Mouse (Mus musculus) midbrain, embryonic 11.5 days (tissue): ENCODE data around the gene Scgb1a1. TPM values are rescaled to one million over a fixed set of nuclear protein-coding genes. Genes with fewer than 3 reads are reported as not detected.

ENCODE experiments used
- ATAC-seq: fragments of 200-750 bp; cut with Nextera tagmentation; 2 replicates; pipeline ENCODE4 v1.8.0; 2017; ENCODE audit warnings: moderate TSS enrichment, moderate library complexity; ENCODE audit not compliant: low FRiP score
- DNase-seq: peaks from one replicate; pipeline ENCODE4 v3.0.0; 2015; ENCODE audit warnings: low spot score; ENCODE audit errors: missing footprints
- H3K27ac ChIP-seq: fragments of 300-500 bp; sonication (generic); 2 replicates; pipeline ENCODE4 v1.5.1; 2014; ENCODE audit warnings: low read depth, low read length
- H3K27me3 ChIP-seq: fragments of 300-500 bp; sonication (generic); 2 replicates; pipeline ENCODE4 v1.6.1; 2014; ENCODE audit warnings: mild to moderate bottlenecking, low read length, moderate library complexity, mixed read lengths; ENCODE audit not compliant: control insufficient read depth, insufficient read depth
- H3K36me3 ChIP-seq: fragments of 300-500 bp; sonication (generic); 2 replicates; pipeline ENCODE4 v1.6.1; 2014; ENCODE audit warnings: mild to moderate bottlenecking, low read length, moderate library complexity, mixed read lengths; ENCODE audit not compliant: control insufficient read depth, insufficient read depth
- H3K4me1 ChIP-seq: fragments of 300-500 bp; sonication (generic); 2 replicates; pipeline ENCODE4 v1.6.1; 2014; ENCODE audit warnings: low read length; ENCODE audit not compliant: control insufficient read depth, insufficient read depth
- H3K4me2 ChIP-seq: fragments of 300-500 bp; sonication (generic); 2 replicates; pipeline ENCODE4 v1.6.1; 2014; ENCODE audit warnings: mild to moderate bottlenecking, moderate library complexity
- H3K4me3 ChIP-seq: fragments of 300-500 bp; sonication (generic); 2 replicates; pipeline ENCODE4 v1.5.1; 2014; ENCODE audit warnings: low read depth, low read length
- H3K9ac ChIP-seq: fragments of 300-500 bp; sonication (generic); 2 replicates; pipeline ENCODE4 v1.6.1; 2014; ENCODE audit warnings: low read length
- H3K9me3 ChIP-seq: fragments of 300-500 bp; sonication (generic); 2 replicates; pipeline ENCODE4 v1.6.1; 2016; ENCODE audit warnings: low read length; ENCODE audit not compliant: control insufficient read depth
- WGBS: fragments of 180-500 bp; shearing (Covaris S2); extraction: QIAGEN DNeasy Blood & Tissue Kit; methylation state at CpG from one replicate; pipeline ENCODE4 v1.1.7; 2014; 5-methylcytosine and 5-hydroxymethylcytosine counted together
- polyA plus RNA-seq: library from polyadenylated mRNA; unstranded; fragments of >200 nt; fragmentation: Nextera tagmentation; extraction: Ambion mirVana; gene quantifications from 2 replicates; pipeline ENCODE4 v1.2.1, GENCODE M21; 2014

The Scgb1a1 gene
- polyA plus RNA-seq, 1 experiment from 2014 or later: not detected

GRCm38 (mm10) chr19:9074424-9074823, 13.3 kb downstream of the Scgb1a1 start:
- H3K36me3 ChIP-seq: no peaks in the 10 kb centered on the region
- 88% methylated on average over 4 of the region's 4 CpGs for WGBS
- no peak overlapping the region for H3K4me2 ChIP-seq
- no peak overlapping the region for H3K27ac ChIP-seq
- no peak overlapping the region for H3K4me3 ChIP-seq
- no peak overlapping the region for H3K9ac ChIP-seq
- no peak for ATAC-seq
- peaks cover 3% of the 10 kb centered on the region; the same call in 1 of the 2 replicates for H3K4me1 ChIP-seq
- DNase-seq: no peak
- no peaks in the 10 kb centered on the region for H3K9me3 ChIP-seq
- H3K27me3 ChIP-seq: no peaks in the 10 kb centered on the region

- Histone ChIP-seq H3K9ac (no peak overlapping the region), H3K36me3 (no peaks in the 10 kb centered on the region), H3K27ac (no peak overlapping the region), H3K4me1 (peaks cover 3% of the 10 kb centered on the region; the same call in 1 of the 2 replicates), H3K4me2 (no peak overlapping the region), H3K4me3 (no peak overlapping the region), H3K27me3 (no peaks in the 10 kb centered on the region), H3K9me3 (no peaks in the 10 kb centered on the region)
- 83% methylated on average over 12 of the region's 12 CpGs for WGBS
- DNase-seq (no peak), ATAC-seq (no peak)
Measured at GRCm38 (mm10) chr19:9073776-9074411, 13.9 kb downstream of the Scgb1a1 start.

GRCm38 (mm10) chr19:9072157-9072530, 15.6 kb downstream of the Scgb1a1 start:
- Histone ChIP-seq H3K9ac (no peak overlapping the region), H3K36me3 (no peaks in the 10 kb centered on the region), H3K4me3 (no peak overlapping the region), H3K27ac (no peak overlapping the region), H3K9me3 (no peaks in the 10 kb centered on the region), H3K4me2 (no peak overlapping the region), H3K4me1 (peaks cover 3% of the 10 kb centered on the region; the same call in 1 of the 2 replicates), H3K27me3 (no peaks in the 10 kb centered on the region)
- ATAC-seq (no peak), DNase-seq (no peak)
- 91% methylated on average over 2 of the region's 2 CpGs for WGBS

GRCm38 (mm10) chr19:9071456-9072156, 16.2 kb downstream of the Scgb1a1 start:
- Histone ChIP-seq H3K27ac (no peak overlapping the region), H3K4me3 (no peak overlapping the region), H3K9ac (no peak overlapping the region), H3K4me1 (peaks cover 3% of the 10 kb centered on the region; the same call in 1 of the 2 replicates), H3K27me3 (no peaks in the 10 kb centered on the region), H3K4me2 (no peak overlapping the region), H3K36me3 (no peaks in the 10 kb centered on the region), H3K9me3 (no peaks in the 10 kb centered on the region)
- 56% methylated on average over 7 of the region's 7 CpGs for WGBS
- DNase-seq (no peak), ATAC-seq (no peak)

- Histone ChIP-seq H3K4me3 (no peak overlapping the region), H3K27ac (no peak overlapping the region), H3K27me3 (no peaks in the 10 kb centered on the region), H3K4me1 (peaks cover 7% of the 10 kb centered on the region; the same call in 1 of the 2 replicates), H3K9me3 (no peaks in the 10 kb centered on the region), H3K36me3 (no peaks in the 10 kb centered on the region), H3K4me2 (no peak overlapping the region), H3K9ac (no peak overlapping the region)
- ATAC-seq: no peak
- DNase-seq: no peak
- WGBS: 92% methylated on average over 2 of the region's 2 CpGs
Measured at GRCm38 (mm10) chr19:9070316-9070715, 17.4 kb downstream of the Scgb1a1 start.

GRCm38 (mm10) chr19:9069687-9070307, 18.0 kb downstream of the Scgb1a1 start:
- H3K9ac ChIP-seq: no peak overlapping the region
- no peak overlapping the region for H3K4me3 ChIP-seq
- no peaks in the 10 kb centered on the region for H3K36me3 ChIP-seq
- no peak overlapping the region for H3K4me2 ChIP-seq
- WGBS: 82% methylated on average over 8 of the region's 8 CpGs
- ATAC-seq (no peak), DNase-seq (no peak)
- H3K27ac ChIP-seq: no peak overlapping the region
- H3K27me3 ChIP-seq: no peaks in the 10 kb centered on the region
- no peaks in the 10 kb centered on the region for H3K9me3 ChIP-seq
- peaks cover 7% of the 10 kb centered on the region; the same call in 1 of the 2 replicates for H3K4me1 ChIP-seq

- DNase-seq: no peak
- Histone ChIP-seq H3K9ac (no peak overlapping the region), H3K36me3 (no peaks in the 10 kb centered on the region), H3K27ac (no peak overlapping the region), H3K4me2 (no peak overlapping the region), H3K4me3 (no peak overlapping the region), H3K9me3 (no peaks in the 10 kb centered on the region), H3K4me1 (peaks cover 7% of the 10 kb centered on the region; the same call in 1 of the 2 replicates), H3K27me3 (no peaks in the 10 kb centered on the region)
- no peak for ATAC-seq
- 79% methylated on average over 5 of the region's 5 CpGs for WGBS
Measured at GRCm38 (mm10) chr19:9067292-9067691, 20.5 kb downstream of the Scgb1a1 start.

- 70% methylated on average over 9 of the region's 9 CpGs for WGBS
- ATAC-seq: peak; percentile 61; the same call in 1 of the 2 replicates
Measured at GRCm38 (mm10) chr19:9065621-9066561, 21.9 kb downstream of the Scgb1a1 start.

More at GRCm38 (mm10) chr19:9065621-9066561, 21.9 kb downstream of the Scgb1a1 start:
- H3K4me2 ChIP-seq: no peak overlapping the region
- H3K27me3 ChIP-seq: no peaks in the 10 kb centered on the region
- peaks cover 4% of the 10 kb centered on the region; the same call in 1 of the 2 replicates for H3K4me1 ChIP-seq
- H3K4me3 ChIP-seq: no peak overlapping the region
- no peak overlapping the region for H3K9ac ChIP-seq
- H3K36me3 ChIP-seq: no peaks in the 10 kb centered on the region
- no peak for DNase-seq
- peak overlapping the region; percentile 14; the same call in 1 of the 2 replicates for H3K27ac ChIP-seq
- H3K9me3 ChIP-seq: no peaks in the 10 kb centered on the region
